Mouse (Mus musculus) forebrain, embryonic 10.5 days (tissue): ENCODE measurements around the gene Ints14. TPM values are rescaled to one million over a fixed set of nuclear protein-coding genes. Genes with fewer than 3 reads are reported as not detected.
"Not testable (repeated sequence)": the region's sequence is repeated elsewhere in the genome, so short reads cannot be mapped to it uniquely, and the experiment has no call there.

Experiments
- DNase-seq: peaks from one replicate; pipeline ENCODE4 v3.0.0-alpha.2; 2017; ENCODE audit warnings: low spot score; ENCODE audit errors: extremely low spot score
- H3K27ac ChIP-seq: fragments of 300-500 bp; sonication (generic); 2 replicates; pipeline ENCODE4 v1.5.1; 2016; ENCODE audit warnings: mild to moderate bottlenecking
- H3K27me3 ChIP-seq: fragments of 300-500 bp; sonication (generic); 2 replicates; pipeline ENCODE4 v1.6.1; 2016; ENCODE audit warnings: mild to moderate bottlenecking; ENCODE audit not compliant: poor library complexity, severe bottlenecking
- H3K36me3 ChIP-seq: fragments of 300-500 bp; sonication (generic); replicated peaks from 2 replicates; pipeline ENCODE4 v1.6.1; 2016; ENCODE audit warnings: mild to moderate bottlenecking, moderate library complexity
- H3K4me1 ChIP-seq: fragments of 300-500 bp; sonication (generic); 2 replicates; pipeline ENCODE4 v1.6.1; 2016
- H3K4me3 ChIP-seq: fragments of 300-500 bp; sonication (generic); 2 replicates; pipeline ENCODE4 v1.5.1; 2016; ENCODE audit warnings: mild to moderate bottlenecking, moderate library complexity
- H3K9me3 ChIP-seq: fragments of 300-500 bp; sonication (generic); 2 replicates; pipeline ENCODE4 v1.6.1; 2016; ENCODE audit warnings: mild to moderate bottlenecking, moderate library complexity
- WGBS: fragments of 180-500 bp; shearing (Covaris S2); methylation state at CpG from one replicate; pipeline ENCODE4 v1.1.7; 2016; 5-methylcytosine and 5-hydroxymethylcytosine counted together
- polyA plus RNA-seq: library from polyadenylated mRNA; unstranded; fragments of >200 nt; fragmentation: Nextera tagmentation; extraction: Ambion mirVana; gene quantifications from 2 replicates; pipeline ENCODE4 v1.2.1, GENCODE M21; 2016

The Ints14 gene
- polyA plus RNA-seq, 1 experiment from 2014 or later, result 77.6 TPM

GRCm38 (mm10) chr9:64960978-64961320 is 244 bp downstream of the Ints14 start:
- under 1% methylated on average over 17 of the region's 17 CpGs for WGBS
- H3K27ac ChIP-seq, result peak overlapping the region; percentile 96
- DNase-seq, result no peak
- peaks cover 23% of the 10 kb centered on the region for H3K4me1 ChIP-seq
- peaks cover 42% of the 10 kb centered on the region for H3K36me3 ChIP-seq
- peak overlapping the region; percentile 76 for H3K4me3 ChIP-seq
- H3K9me3 ChIP-seq, result no peaks in the 10 kb centered on the region
- no peaks in the 10 kb centered on the region for H3K27me3 ChIP-seq

GRCm38 (mm10) chr9:64980548-64980947 is 19.8 kb downstream of the Ints14 start:
- Histone ChIP-seq H3K36me3 (peaks cover 100% of the 10 kb centered on the region), H3K4me1 (no peaks in the 10 kb centered on the region), H3K9me3 (no peaks in the 10 kb centered on the region), H3K27ac (no peak overlapping the region), H3K4me3 (no peak overlapping the region), H3K27me3 (no peaks in the 10 kb centered on the region)
- WGBS, result 87% methylated on average over 3 of the region's 3 CpGs
- no peak for DNase-seq

GRCm38 (mm10) chr9:64981904-64982303 is 21.2 kb downstream of the Ints14 start:
- DNase-seq, result no peak
- H3K36me3 ChIP-seq, result peaks cover 100% of the 10 kb centered on the region
- no peaks in the 10 kb centered on the region for H3K27me3 ChIP-seq
- no peak overlapping the region for H3K27ac ChIP-seq
- WGBS, result 73% methylated on average over 1 of the region's 1 CpGs
- no peak overlapping the region for H3K4me3 ChIP-seq
- H3K9me3 ChIP-seq, result no peaks in the 10 kb centered on the region
- H3K4me1 ChIP-seq, result no peaks in the 10 kb centered on the region

GRCm38 (mm10) chr9:64985037-64985794 is 24.5 kb downstream of the Ints14 start:
- no peaks in the 10 kb centered on the region for H3K27me3 ChIP-seq
- H3K27ac ChIP-seq, result no peak overlapping the region
- no peak for DNase-seq
- no peaks in the 10 kb centered on the region for H3K9me3 ChIP-seq
- H3K36me3 ChIP-seq, result peaks cover 100% of the 10 kb centered on the region
- no peak overlapping the region for H3K4me3 ChIP-seq
- H3K4me1 ChIP-seq, result no peaks in the 10 kb centered on the region
- 81% methylated on average over 8 of the region's 8 CpGs for WGBS

GRCm38 (mm10) chr9:64985807-64986206 is 25.1 kb downstream of the Ints14 start:
- no peaks in the 10 kb centered on the region for H3K9me3 ChIP-seq
- H3K4me1 ChIP-seq, result no peaks in the 10 kb centered on the region
- peaks cover 100% of the 10 kb centered on the region for H3K36me3 ChIP-seq
- no peak for DNase-seq
- H3K27ac ChIP-seq, result no peak overlapping the region
- WGBS, result 91% methylated on average over 9 of the region's 9 CpGs
- H3K27me3 ChIP-seq, result no peaks in the 10 kb centered on the region
- H3K4me3 ChIP-seq, result no peak overlapping the region

GRCm38 (mm10) chr9:64987651-64988050 is 26.9 kb downstream of the Ints14 start:
- Histone ChIP-seq H3K9me3 (no peaks in the 10 kb centered on the region), H3K4me1 (no peaks in the 10 kb centered on the region), H3K36me3 (peaks cover 100% of the 10 kb centered on the region), H3K4me3 (no peak overlapping the region), H3K27ac (no peak overlapping the region), H3K27me3 (no peaks in the 10 kb centered on the region)
- DNase-seq, result no peak
- WGBS, result 94% methylated on average over 2 of the region's 2 CpGs

GRCm38 (mm10) chr9:64988443-64988842 is 27.7 kb downstream of the Ints14 start:
- 93% methylated on average over 6 of the region's 6 CpGs for WGBS
- Histone ChIP-seq H3K9me3 (no peaks in the 10 kb centered on the region), H3K4me1 (no peaks in the 10 kb centered on the region), H3K27ac (no peak overlapping the region), H3K27me3 (no peaks in the 10 kb centered on the region), H3K4me3 (no peak overlapping the region), H3K36me3 (peaks cover 100% of the 10 kb centered on the region)
- DNase-seq, result no peak

- H3K4me1 ChIP-seq, result no peaks in the 10 kb centered on the region
- no peak for DNase-seq
- no peaks in the 10 kb centered on the region for H3K9me3 ChIP-seq
- no peak overlapping the region for H3K4me3 ChIP-seq
- WGBS, result 88% methylated on average over 7 of the region's 7 CpGs
- H3K36me3 ChIP-seq, result peaks cover 97% of the 10 kb centered on the region
- H3K27me3 ChIP-seq, result no peaks in the 10 kb centered on the region
- H3K27ac ChIP-seq, result no peak overlapping the region
Measured at GRCm38 (mm10) chr9:64990291-64990690, 29.6 kb downstream of the Ints14 start.

- not testable (repeated sequence) for H3K9me3 ChIP-seq, H3K27ac ChIP-seq, DNase-seq, H3K4me3 ChIP-seq, H3K4me1 ChIP-seq, H3K27me3 ChIP-seq
- 93% methylated on average over 1 of the region's 1 CpGs for WGBS
- H3K36me3 ChIP-seq, result peaks cover 92% of the 10 kb centered on the region
Measured at GRCm38 (mm10) chr9:64995464-64995863, 34.8 kb downstream of the Ints14 start.

- H3K36me3 ChIP-seq, result peaks cover 94% of the 10 kb centered on the region
Measured at GRCm38 (mm10) chr9:65001481-65001880, 40.8 kb downstream of the Ints14 start.

GRCm38 (mm10) chr9:65005737-65006136 is 45.0 kb downstream of the Ints14 start:
- Histone ChIP-seq H3K4me3 (no peak overlapping the region), H3K27me3 (no peaks in the 10 kb centered on the region), H3K9me3 (peaks cover 2% of the 10 kb centered on the region; the same call in 1 of the 2 replicates), H3K4me1 (no peaks in the 10 kb centered on the region), H3K36me3 (peaks cover 92% of the 10 kb centered on the region), H3K27ac (no peak overlapping the region)
- 93% methylated on average over 8 of the region's 8 CpGs for WGBS
- DNase-seq, result no peak

More at GRCm38 (mm10) chr9:65001481-65001880, 40.8 kb downstream of the Ints14 start:
- no peak overlapping the region for H3K27ac ChIP-seq
- no peaks in the 10 kb centered on the region for H3K27me3 ChIP-seq
- 67% methylated on average over 4 of the region's 4 CpGs for WGBS
- DNase-seq, result no peak
- H3K4me1 ChIP-seq, result no peaks in the 10 kb centered on the region
- H3K4me3 ChIP-seq, result no peak overlapping the region
- no peaks in the 10 kb centered on the region for H3K9me3 ChIP-seq

- peaks cover 2% of the 10 kb centered on the region; the same call in 1 of the 2 replicates for H3K9me3 ChIP-seq
- H3K4me1 ChIP-seq, result no peaks in the 10 kb centered on the region
- 91% methylated on average over 8 of the region's 8 CpGs for WGBS
- H3K27me3 ChIP-seq, result no peaks in the 10 kb centered on the region
- peaks cover 54% of the 10 kb centered on the region for H3K36me3 ChIP-seq
- H3K4me3 ChIP-seq, result no peak overlapping the region
- DNase-seq, result no peak
- no peak overlapping the region for H3K27ac ChIP-seq
Measured at GRCm38 (mm10) chr9:65010632-65011031, 49.9 kb downstream of the Ints14 start.

- Histone ChIP-seq H3K27ac (no peak overlapping the region), H3K4me1 (peaks cover 3% of the 10 kb centered on the region; the same call in 1 of the 2 replicates), H3K9me3 (peaks cover 2% of the 10 kb centered on the region; the same call in 1 of the 2 replicates), H3K36me3 (peaks cover 48% of the 10 kb centered on the region), H3K4me3 (no peak overlapping the region), H3K27me3 (no peaks in the 10 kb centered on the region)
- DNase-seq, result no peak
- WGBS, result 62% methylated on average over 6 of the region's 6 CpGs
Measured at GRCm38 (mm10) chr9:65011304-65011703, 50.6 kb downstream of the Ints14 start.
